Mouse (Mus musculus): Measurements from ENCODE around the gene Twsg1.

The Twsg1 gene

GRCm38 (mm10) chr17:65886571-65886970 is 64.5 kb downstream of the Twsg1 start:
- DNase-seq (ENCODE audit: low read depth, low spot score), result no peak

GRCm38 (mm10) chr17:65885697-65886529 is 65.1 kb downstream of the Twsg1 start, which contains the start of gene Ralbp1:
Ralbp1 (minus strand) TSS chr17:65885798.
- DNase-seq (ENCODE audit: low read depth, low spot score), result no peak

GRCm38 (mm10) chr17:65885398-65885696 is 65.7 kb downstream of the Twsg1 start:
- no peak for DNase-seq (ENCODE audit: low read depth, low spot score)

DNA sequence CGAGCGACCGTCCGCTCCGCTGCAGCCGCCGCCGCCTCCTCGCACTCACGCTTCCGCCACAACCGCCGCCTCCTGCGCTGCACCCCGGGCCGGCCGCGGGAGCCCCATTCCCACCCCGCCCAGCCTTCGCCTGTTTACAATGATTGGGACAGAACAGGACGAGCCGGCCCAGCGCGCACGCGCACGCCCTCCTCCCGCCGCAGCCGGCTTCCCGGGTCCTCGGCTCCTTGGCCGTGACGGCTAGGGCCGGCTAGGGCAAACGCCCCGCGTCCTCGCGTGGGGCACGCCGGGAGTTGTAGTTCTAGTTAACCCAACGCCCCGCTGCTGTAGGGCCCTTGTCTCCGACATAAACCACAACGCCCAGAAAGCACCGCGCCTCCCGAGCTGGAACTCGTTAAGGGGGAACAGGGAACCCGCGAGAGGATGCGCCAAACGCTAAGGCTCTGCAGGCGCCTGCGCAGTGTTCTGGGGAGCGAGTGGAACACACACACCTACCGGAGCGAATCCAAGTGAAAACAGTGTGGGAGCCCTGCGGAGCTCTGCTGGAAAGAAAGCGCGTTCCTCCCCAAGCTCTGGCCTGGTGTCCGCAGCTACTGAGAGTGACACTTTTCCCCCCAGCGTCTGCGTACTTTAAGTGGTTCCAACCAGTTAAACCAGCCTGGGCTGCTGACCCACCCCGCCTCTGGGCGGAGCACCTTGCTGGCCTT is 66.2 kb downstream of the Twsg1 start:
- DNase-seq (ENCODE audit: low read depth, low spot score), result peak; percentile 99

- no peak for DNase-seq (ENCODE audit: low read depth, low spot score)
Measured at GRCm38 (mm10) chr17:65884061-65884669, 66.9 kb downstream of the Twsg1 start.

DNA sequence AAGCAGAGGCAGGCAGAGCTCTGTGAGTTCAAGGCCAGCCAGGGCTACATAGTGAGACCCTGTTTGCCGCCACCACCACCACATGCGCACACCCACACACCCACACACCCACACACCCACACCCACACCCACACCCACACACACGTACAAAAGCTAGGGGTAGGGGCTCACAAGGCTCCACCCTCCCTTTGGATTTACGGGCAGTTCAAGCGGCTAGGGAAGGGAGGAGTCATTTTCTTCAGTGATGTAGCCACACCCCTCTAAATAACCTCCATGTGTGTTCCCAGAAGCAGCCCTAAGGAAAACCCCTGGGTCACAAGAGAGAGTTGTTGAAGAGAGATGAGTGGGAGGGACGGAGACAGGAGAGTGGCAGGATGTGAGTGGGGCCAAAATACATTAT is 74.0 kb downstream of the Twsg1 start:
- no peak for DNase-seq (ENCODE audit: low read depth, low spot score)

- no peak for DNase-seq (ENCODE audit: low read depth, low spot score)
Measured at GRCm38 (mm10) chr17:65873834-65874233, 77.2 kb downstream of the Twsg1 start.

GRCm38 (mm10) chr17:65873156-65873555 is 77.9 kb downstream of the Twsg1 start:
- no peak for DNase-seq (ENCODE audit: low read depth, low spot score)

- DNase-seq (ENCODE audit: low read depth, low spot score), result no peak
Measured at GRCm38 (mm10) chr17:65872652-65873051, 78.4 kb downstream of the Twsg1 start.

GRCm38 (mm10) chr17:65872051-65872450 is 79.0 kb downstream of the Twsg1 start:
- no peak for DNase-seq (ENCODE audit: low read depth, low spot score)
